Mouse (Mus musculus) hindbrain, embryonic 16.5 days (tissue): ENCODE data around the gene Olfr1195. TPM values are rescaled to one million over a fixed set of nuclear protein-coding genes. Genes with fewer than 3 reads are reported as not detected.
"Not testable (repeated sequence)": the region's sequence is repeated elsewhere in the genome, so short reads cannot be mapped to it uniquely, and the experiment has no call there.

Experiments
- ATAC-seq: fragments of 200-750 bp; cut with Nextera tagmentation; 2 replicates; pipeline ENCODE4 v1.8.0; 2017; ENCODE audit warnings: moderate TSS enrichment, moderate library complexity
- H3K27ac ChIP-seq: fragments of 300-500 bp; sonication (generic); 2 replicates; pipeline ENCODE4 v1.5.1; 2014; ENCODE audit warnings: low read depth, mild to moderate bottlenecking, control low read depth, low read length, moderate library complexity
- H3K27me3 ChIP-seq: fragments of 300-500 bp; sonication (generic); replicated peaks from 2 replicates; pipeline ENCODE4 v1.6.1; 2014; ENCODE audit warnings: low read length; ENCODE audit not compliant: control insufficient read depth, insufficient read depth
- H3K36me3 ChIP-seq: fragments of 300-500 bp; sonication (generic); 2 replicates; pipeline ENCODE4 v1.6.1; 2014; ENCODE audit warnings: mild to moderate bottlenecking, low read length, moderate library complexity, mixed read lengths; ENCODE audit not compliant: control insufficient read depth, insufficient read depth
- H3K4me1 ChIP-seq: fragments of 300-500 bp; sonication (generic); 2 replicates; pipeline ENCODE4 v1.6.1; 2014; ENCODE audit warnings: low read depth, low read length; ENCODE audit not compliant: control insufficient read depth, insufficient read depth
- H3K4me2 ChIP-seq: fragments of 300-500 bp; sonication (generic); 2 replicates; pipeline ENCODE4 v1.6.1; 2014; ENCODE audit warnings: mild to moderate bottlenecking, low read length, control low read depth, moderate library complexity
- H3K4me3 ChIP-seq: fragments of 300-500 bp; sonication (generic); 2 replicates; pipeline ENCODE4 v1.5.1; 2014; ENCODE audit warnings: mild to moderate bottlenecking, low read length, control low read depth, moderate library complexity
- H3K9ac ChIP-seq: fragments of 300-500 bp; sonication (generic); 2 replicates; pipeline ENCODE4 v1.6.1; 2014; ENCODE audit warnings: low read depth, mild to moderate bottlenecking, control low read depth, low read length, moderate library complexity
- H3K9me3 ChIP-seq: fragments of 300-500 bp; sonication (generic); 2 replicates; pipeline ENCODE4 v1.6.1; 2014; ENCODE audit warnings: mild to moderate bottlenecking, low read length, moderate library complexity; ENCODE audit not compliant: control insufficient read depth
- WGBS: fragments of 180-500 bp; shearing (Covaris S2); extraction: QIAGEN DNeasy Blood & Tissue Kit; methylation state at CpG from one replicate; pipeline ENCODE4 v1.1.7; 2014; 5-methylcytosine and 5-hydroxymethylcytosine counted together
- polyA plus RNA-seq: library from polyadenylated mRNA; unstranded; fragments of >200 nt; fragmentation: Nextera tagmentation; extraction: Ambion mirVana; gene quantifications from 2 replicates; pipeline ENCODE4 v1.2.1, GENCODE M21; 2015

Gene Olfr1195
- polyA plus RNA-seq = not detected in 2 replicates

DNA sequence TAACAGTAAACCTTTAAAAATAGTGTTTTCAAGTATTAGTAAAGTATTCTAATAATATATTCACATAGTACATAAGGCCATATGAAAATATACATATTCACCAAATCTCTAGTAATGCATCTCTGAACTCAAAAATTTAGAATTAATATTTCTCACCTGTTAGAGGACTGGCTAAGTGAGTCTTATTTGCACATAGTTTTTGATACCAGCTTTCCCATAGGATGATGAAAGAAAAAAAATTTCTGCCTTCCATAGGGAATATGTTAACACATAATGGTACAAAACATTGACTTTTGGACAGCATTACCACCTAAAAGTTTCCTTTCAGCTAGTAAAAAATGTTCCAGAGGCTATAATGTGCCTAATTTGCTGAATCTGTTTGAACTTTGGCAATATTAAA, at the start of gene Olfr1195:
Olfr1195 (minus strand) TSS at position 101 of the 400 bp plus-strand sequence.
- no peak for ATAC-seq
- Histone ChIP-seq H3K27me3 (no peaks in the 10 kb centered on the region), H3K4me3 (no peak within 1 kb of the TSS), H3K4me2 (no peak within 1 kb of the TSS), H3K9me3 (no peaks in the 10 kb centered on the region), H3K4me1 (no peaks in the 10 kb centered on the region), H3K36me3 (no peaks in the 10 kb centered on the region), H3K9ac (no peak within 1 kb of the TSS), H3K27ac (no peak within 1 kb of the TSS)

DNA sequence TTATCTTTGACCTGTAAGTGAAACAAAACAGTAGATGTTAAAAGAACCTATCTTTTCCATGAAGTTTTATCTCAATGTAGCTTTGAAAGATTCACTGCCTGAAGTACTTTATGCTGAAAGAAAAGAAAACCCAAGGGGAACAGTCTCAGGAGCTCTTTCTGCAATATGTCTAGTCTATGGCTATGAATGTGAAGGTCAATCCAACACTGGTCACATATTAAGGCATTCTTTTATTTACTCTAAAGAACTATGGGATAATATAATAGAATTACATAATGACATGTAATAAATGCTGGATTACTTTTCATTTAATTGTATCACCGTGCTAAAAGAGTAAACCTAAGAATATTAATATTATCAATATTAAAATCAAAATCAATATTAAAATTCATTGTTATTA, 43.3 kb upstream of the Olfr1195 start, which contains the start of gene Olfr1197:
Olfr1197 (minus strand) TSS at position 101 of the 400 bp plus-strand sequence.
- Histone ChIP-seq H3K27ac (no peak within 1 kb of the TSS), H3K9me3 (no peaks in the 10 kb centered on the region), H3K36me3 (no peaks in the 10 kb centered on the region), H3K4me2 (no peak within 1 kb of the TSS), H3K4me1 (no peaks in the 10 kb centered on the region), H3K4me3 (no peak within 1 kb of the TSS), H3K9ac (no peak within 1 kb of the TSS), H3K27me3 (no peaks in the 10 kb centered on the region)
- ATAC-seq = no peak
- WGBS = 95% methylated on average over 1 of the region's 1 CpGs

DNA sequence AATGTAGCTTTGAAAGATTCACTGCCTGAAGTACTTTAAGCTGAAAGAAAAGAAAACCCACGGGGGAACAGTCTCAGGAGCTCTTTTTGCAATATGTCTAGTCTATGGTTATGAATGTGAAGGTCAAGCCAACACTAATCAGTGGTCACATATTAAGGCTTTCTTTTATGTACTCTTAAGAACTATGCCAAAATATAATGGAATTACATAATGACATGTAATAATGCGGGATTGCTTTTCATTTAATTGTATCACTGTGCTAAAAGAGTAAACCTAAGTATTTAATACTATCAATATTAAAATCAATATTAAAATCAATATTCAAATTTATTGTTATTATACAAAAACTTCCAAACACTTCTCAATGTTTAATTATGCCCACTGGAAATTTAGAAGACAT, 15.5 kb upstream of the Olfr1195 start, which contains the start of gene Olfr1196:
Olfr1196 (minus strand) TSS at position 101 of the 400 bp plus-strand sequence.
- no peak for ATAC-seq
- Histone ChIP-seq H3K9me3 (no peaks in the 10 kb centered on the region), H3K27me3 (no peaks in the 10 kb centered on the region), H3K4me1 (no peaks in the 10 kb centered on the region), H3K4me2 (no peak within 1 kb of the TSS), H3K27ac (no peak within 1 kb of the TSS), H3K9ac (no peak within 1 kb of the TSS), H3K4me3 (no peak within 1 kb of the TSS), H3K36me3 (no peaks in the 10 kb centered on the region)
- WGBS = 92% methylated on average over 2 of the region's 2 CpGs

DNA sequence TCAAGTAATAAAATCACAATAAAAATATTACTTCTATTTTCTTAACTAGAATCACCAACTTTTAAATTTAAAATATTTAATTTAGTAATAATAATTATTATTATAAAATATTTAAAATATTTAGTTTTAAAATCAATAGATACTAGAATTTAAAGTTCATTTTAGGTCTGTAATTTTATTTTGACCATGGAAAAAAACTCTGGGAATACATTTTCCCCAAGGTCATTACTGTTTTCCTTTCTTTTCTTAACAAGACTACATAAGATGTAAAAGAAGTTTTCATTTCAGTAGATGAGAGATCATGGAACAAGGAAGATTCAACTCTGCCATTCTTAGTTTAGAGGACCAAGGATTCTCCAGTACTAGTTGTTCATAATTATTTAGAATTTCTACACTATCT, 13.7 kb downstream of the Olfr1195 start, which contains the start of gene Olfr1193:
Olfr1193 (plus strand) TSS at position 301 of the 400 bp plus-strand sequence.
- H3K4me1 ChIP-seq, H3K4me3 ChIP-seq, H3K27ac ChIP-seq, H3K9ac ChIP-seq, H3K27me3 ChIP-seq, H3K9me3 ChIP-seq, ATAC-seq, H3K36me3 ChIP-seq, H3K4me2 ChIP-seq: not testable (repeated sequence)

DNA sequence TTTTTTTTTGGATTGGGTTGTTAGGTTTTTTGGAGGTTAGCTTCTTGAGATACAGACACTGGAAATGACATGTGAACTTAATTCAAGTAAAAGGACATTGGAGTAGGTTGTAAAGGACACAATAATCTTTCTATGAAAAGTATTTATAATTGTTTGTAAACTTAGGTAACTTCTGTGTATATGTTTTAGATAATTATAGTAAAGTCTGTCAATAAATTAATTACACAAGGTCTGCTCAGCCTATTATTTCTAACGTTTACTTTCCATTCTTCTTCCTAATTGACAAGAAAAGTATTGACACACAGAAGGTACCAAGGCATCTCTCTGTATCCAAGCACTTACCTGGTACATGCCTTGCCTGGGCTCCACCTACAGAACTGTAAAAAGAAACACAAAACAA, 40.8 kb downstream of the Olfr1195 start, which contains the start of gene Olfr1192-ps1:
Olfr1192-ps1 (plus strand) TSS at position 301 of the 400 bp plus-strand sequence.
- ATAC-seq = no peak
- no peak within 1 kb of the TSS for H3K27ac ChIP-seq
- H3K9ac ChIP-seq = no peak within 1 kb of the TSS
- H3K36me3 ChIP-seq = no peaks in the 10 kb centered on the region
- no peaks in the 10 kb centered on the region for H3K4me1 ChIP-seq
- H3K4me3 ChIP-seq = no peak within 1 kb of the TSS
- H3K9me3 ChIP-seq = no peaks in the 10 kb centered on the region
- 30% methylated on average over 1 of the region's 1 CpGs for WGBS
- no peak within 1 kb of the TSS for H3K4me2 ChIP-seq
- H3K27me3 ChIP-seq = no peaks in the 10 kb centered on the region

DNA sequence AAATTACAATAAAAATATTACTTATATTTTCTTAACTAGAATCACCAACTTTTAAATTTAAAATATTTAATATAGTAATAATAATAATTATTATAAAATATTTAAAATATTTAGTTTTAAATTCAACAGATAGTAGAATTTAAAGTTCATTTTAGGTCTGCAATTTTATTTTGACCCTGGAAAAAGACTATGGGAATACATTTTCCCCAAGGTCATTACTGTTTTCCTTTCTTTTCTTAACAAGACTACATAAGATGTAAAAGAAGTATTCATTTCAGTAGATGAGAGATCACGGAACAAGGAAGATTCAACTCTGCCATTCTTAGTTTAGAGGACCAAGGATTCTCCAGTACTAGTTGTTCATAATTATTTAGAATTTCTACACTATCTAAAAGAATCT, 48.7 kb downstream of the Olfr1195 start, which contains the start of gene Olfr1191-ps1:
Olfr1191-ps1 (plus strand) TSS at position 301 of the 400 bp plus-strand sequence.
- not testable (repeated sequence) for H3K36me3 ChIP-seq, H3K4me1 ChIP-seq, H3K4me2 ChIP-seq, ATAC-seq, H3K9me3 ChIP-seq, H3K9ac ChIP-seq, H3K27ac ChIP-seq, H3K27me3 ChIP-seq, H3K4me3 ChIP-seq
- 95% methylated on average over 1 of the region's 1 CpGs for WGBS

Other genes starting within 250 kb of the Olfr1195 start
- gene Gm13757, start 240.1 kb downstream of the Olfr1195 start, polyA plus RNA-seq = not detected in 2 replicates
- gene Olfr1183, start 234.3 kb downstream of the Olfr1195 start, polyA plus RNA-seq = not detected in 2 replicates
- not detected in 2 replicates for gene Olfr1184, start 205.6 kb downstream of the Olfr1195 start, polyA plus RNA-seq
- not detected in 2 replicates for gene Olfr1185-ps1, start 195.9 kb downstream of the Olfr1195 start, polyA plus RNA-seq
- not detected in 2 replicates for gene Olfr1186, start 170.6 kb downstream of the Olfr1195 start, polyA plus RNA-seq
- not detected in 2 replicates for gene Olfr1188, start 132.3 kb downstream of the Olfr1195 start, polyA plus RNA-seq
- not detected in 2 replicates for gene Olfr1189, start 102.7 kb downstream of the Olfr1195 start, polyA plus RNA-seq
- not detected in 2 replicates for gene Olfr1191-ps1, start 48.6 kb downstream of the Olfr1195 start, polyA plus RNA-seq
- not detected in 2 replicates for gene Olfr1192-ps1, start 40.7 kb downstream of the Olfr1195 start, polyA plus RNA-seq
- not detected in 2 replicates for gene Olfr1193, start 13.6 kb downstream of the Olfr1195 start, polyA plus RNA-seq
- not detected in 2 replicates for gene Olfr1196, start 15.4 kb upstream of the Olfr1195 start, polyA plus RNA-seq
- not detected in 2 replicates for gene Olfr1197, start 43.2 kb upstream of the Olfr1195 start, polyA plus RNA-seq
- not detected in 2 replicates for gene Olfr1198, start 62.2 kb upstream of the Olfr1195 start, polyA plus RNA-seq
- gene Olfr1199, start 71.3 kb upstream of the Olfr1195 start, polyA plus RNA-seq = not detected in 2 replicates
- not detected in 2 replicates for gene Olfr1200, start 81.3 kb upstream of the Olfr1195 start, polyA plus RNA-seq
- gene Olfr1201, start 103.8 kb upstream of the Olfr1195 start, polyA plus RNA-seq = not detected in 2 replicates
- gene Olfr1202, start 125.3 kb upstream of the Olfr1195 start, polyA plus RNA-seq = not detected in 2 replicates
- gene Olfr1205, start 140.6 kb upstream of the Olfr1195 start, polyA plus RNA-seq = not detected in 2 replicates
- not detected in 2 replicates for gene Olfr1204, start 160.1 kb upstream of the Olfr1195 start, polyA plus RNA-seq
- gene Olfr1206, start 174.0 kb upstream of the Olfr1195 start, polyA plus RNA-seq = not detected in 2 replicates
- not detected in 2 replicates for gene Olfr1208, start 213.1 kb upstream of the Olfr1195 start, polyA plus RNA-seq
- not detected in 2 replicates for gene Olfr1209, start 226.0 kb upstream of the Olfr1195 start, polyA plus RNA-seq
- gene Olfr1211, start 248.9 kb upstream of the Olfr1195 start, polyA plus RNA-seq = not detected in 2 replicates